Mouse (Mus musculus) hindbrain, embryonic 13.5 days (tissue): ENCODE data around the gene Aamp. TPM values are rescaled to one million over a fixed set of nuclear protein-coding genes. Genes with fewer than 3 reads are reported as not detected.

ENCODE experiments used
- ATAC-seq: fragments of 200-750 bp; cut with Nextera tagmentation; 2 replicates; pipeline ENCODE4 v1.8.0; 2017; ENCODE audit warnings: moderate TSS enrichment; ENCODE audit not compliant: low FRiP score
- H3K27ac ChIP-seq: fragments of 300-500 bp; sonication (generic); 2 replicates; pipeline ENCODE4 v1.5.1; 2015; ENCODE audit warnings: inconsistent platforms, mild to moderate bottlenecking, moderate library complexity
- H3K27me3 ChIP-seq: fragments of 300-500 bp; sonication (generic); 2 replicates; pipeline ENCODE4 v1.6.1; 2015; ENCODE audit warnings: mild to moderate bottlenecking, inconsistent platforms
- H3K36me3 ChIP-seq: fragments of 300-500 bp; sonication (generic); 2 replicates; pipeline ENCODE4 v1.6.1; 2015; ENCODE audit warnings: mild to moderate bottlenecking, inconsistent platforms
- H3K4me1 ChIP-seq: fragments of 300-500 bp; sonication (generic); replicated peaks from 2 replicates; pipeline ENCODE4 v1.6.1; 2015; ENCODE audit warnings: inconsistent platforms
- H3K4me2 ChIP-seq: fragments of 300-500 bp; sonication (generic); 2 replicates; pipeline ENCODE4 v1.6.1; 2015; ENCODE audit warnings: inconsistent platforms, mild to moderate bottlenecking, moderate library complexity
- H3K4me3 ChIP-seq: fragments of 300-500 bp; sonication (generic); 2 replicates; pipeline ENCODE4 v1.5.1; 2015; ENCODE audit warnings: mild to moderate bottlenecking, inconsistent platforms
- H3K9ac ChIP-seq: fragments of 300-500 bp; sonication (generic); 2 replicates; pipeline ENCODE4 v1.6.1; 2015; ENCODE audit warnings: mild to moderate bottlenecking, inconsistent platforms
- H3K9me3 ChIP-seq: fragments of 300-500 bp; sonication (generic); 2 replicates; pipeline ENCODE4 v1.6.1; 2016; ENCODE audit warnings: inconsistent platforms
- WGBS: fragments of 180-500 bp; shearing (Covaris S2); methylation state at CpG from one replicate; pipeline ENCODE4 v1.1.7; 2015; 5-methylcytosine and 5-hydroxymethylcytosine counted together
- polyA plus RNA-seq: library from polyadenylated mRNA; unstranded; fragments of >200 nt; fragmentation: Nextera tagmentation; extraction: Ambion mirVana; gene quantifications from 2 replicates; pipeline ENCODE4 v1.2.1, GENCODE M21; 2015

Aamp gene
- polyA plus RNA-seq, 1 experiment from 2014 or later, result 199 TPM

DNA sequence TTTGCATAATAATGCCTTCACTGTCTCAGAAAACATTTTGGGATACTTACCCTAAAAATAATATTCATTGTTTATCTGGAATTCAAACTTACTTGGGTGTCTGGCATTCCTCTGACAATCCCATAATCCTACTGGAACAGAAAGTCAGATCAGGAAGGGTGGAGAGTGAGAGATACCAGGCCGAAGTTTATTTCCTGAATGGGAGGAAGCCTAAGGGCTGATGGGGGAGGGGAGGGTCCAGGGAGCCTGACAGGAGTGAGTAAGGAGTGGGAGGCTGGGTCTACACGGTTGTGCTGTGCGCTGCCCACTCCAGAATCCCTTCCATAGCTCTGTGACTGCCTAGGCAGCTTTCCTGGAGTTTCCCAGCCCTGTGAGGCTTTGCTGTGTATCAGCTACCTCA, 25.2 kb upstream of the Aamp start:
- Histone ChIP-seq H3K36me3 (no peaks in the 10 kb centered on the region), H3K4me2 (no peak overlapping the region), H3K4me3 (no peak overlapping the region), H3K9me3 (no peaks in the 10 kb centered on the region), H3K27ac (no peak overlapping the region), H3K9ac (no peak overlapping the region), H3K4me1 (no peaks in the 10 kb centered on the region), H3K27me3 (0 out of 2 replicates have a peak, but pooled peaks cover 4% of the 10 kb centered on the region)
- WGBS, result 69% methylated on average over 3 of the region's 3 CpGs
- no peak for ATAC-seq

DNA sequence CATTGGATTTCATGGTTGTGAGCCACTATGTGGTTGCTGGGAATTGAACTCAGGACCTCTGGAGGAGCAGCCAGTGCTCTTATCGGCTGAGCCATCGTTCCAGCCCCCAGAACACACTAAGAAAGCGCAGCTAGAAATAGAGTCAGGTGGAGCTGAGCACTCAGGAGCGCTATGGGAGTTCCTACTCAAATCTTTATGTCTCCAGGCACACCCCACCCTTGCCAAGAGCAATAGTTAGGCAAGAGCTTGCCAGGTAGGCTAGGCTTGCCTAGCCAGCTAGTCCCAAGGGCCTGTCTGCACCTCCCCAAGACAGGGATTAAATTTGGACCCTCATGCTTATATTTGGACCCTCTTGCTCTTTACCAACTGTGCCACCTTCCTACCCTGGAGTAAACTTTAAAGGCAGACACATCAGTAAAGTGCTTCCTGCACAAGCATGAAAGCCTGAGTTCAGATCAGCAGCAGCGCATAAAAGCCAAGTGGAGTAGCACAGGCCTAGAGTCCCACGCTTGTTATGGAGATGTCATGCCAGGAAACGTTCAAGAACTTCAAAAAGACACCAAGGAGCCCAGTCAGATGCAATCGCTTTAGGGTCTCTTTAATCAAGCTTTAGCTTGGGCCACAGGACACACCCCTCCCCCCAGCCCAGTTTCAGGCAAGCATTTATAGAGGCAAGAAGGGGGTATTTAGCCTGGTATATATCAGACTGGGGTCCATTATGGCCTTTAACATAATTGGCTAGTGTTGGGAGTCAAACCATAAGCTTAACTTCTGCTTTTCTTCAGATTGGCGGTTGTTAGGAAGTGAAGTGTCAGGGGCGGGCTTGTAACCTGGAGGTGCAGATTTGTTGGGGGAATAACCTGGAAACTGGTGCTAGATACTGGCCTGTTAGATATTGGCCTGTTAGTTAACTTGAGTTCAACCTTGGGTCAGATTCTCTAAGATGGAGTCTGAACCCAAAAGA, 23.7 kb upstream of the Aamp start:
- no peak for ATAC-seq
- H3K9ac ChIP-seq, result no peak overlapping the region
- no peak overlapping the region for H3K27ac ChIP-seq
- H3K4me2 ChIP-seq, result no peak overlapping the region
- WGBS, result 80% methylated on average over 10 of the region's 10 CpGs
- no peaks in the 10 kb centered on the region for H3K9me3 ChIP-seq
- H3K36me3 ChIP-seq, result no peaks in the 10 kb centered on the region
- peaks cover 17% of the 10 kb centered on the region for H3K27me3 ChIP-seq
- no peak overlapping the region for H3K4me3 ChIP-seq
- H3K4me1 ChIP-seq, result peaks cover 13% of the 10 kb centered on the region

DNA sequence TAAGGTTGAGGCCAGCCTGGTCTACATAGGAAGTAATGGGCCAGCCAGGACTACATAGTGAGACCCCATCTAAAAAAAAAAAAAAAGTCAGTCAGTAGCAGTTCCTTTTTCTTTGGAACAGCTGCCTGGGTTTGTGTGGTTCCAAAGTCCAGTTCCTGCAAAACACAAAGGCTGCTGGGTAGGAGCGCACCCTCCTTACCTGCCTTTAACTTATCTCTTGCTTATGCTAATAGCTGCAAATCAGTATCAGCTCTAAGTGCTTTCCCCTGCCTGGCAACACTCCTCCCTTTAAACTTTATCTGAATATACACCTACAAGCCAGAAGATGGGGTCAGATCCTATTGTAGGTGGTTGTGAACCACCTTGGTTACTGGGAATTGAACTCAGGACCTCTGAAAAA, 22.6 kb upstream of the Aamp start:
- Histone ChIP-seq H3K4me3 (no peak overlapping the region), H3K4me1 (peaks cover 16% of the 10 kb centered on the region), H3K27me3 (peaks cover 26% of the 10 kb centered on the region), H3K36me3 (no peaks in the 10 kb centered on the region), H3K27ac (no peak overlapping the region), H3K4me2 (no peak overlapping the region), H3K9me3 (no peaks in the 10 kb centered on the region), H3K9ac (no peak overlapping the region)
- WGBS, result 92% methylated on average over 1 of the region's 1 CpGs
- no peak for ATAC-seq

DNA sequence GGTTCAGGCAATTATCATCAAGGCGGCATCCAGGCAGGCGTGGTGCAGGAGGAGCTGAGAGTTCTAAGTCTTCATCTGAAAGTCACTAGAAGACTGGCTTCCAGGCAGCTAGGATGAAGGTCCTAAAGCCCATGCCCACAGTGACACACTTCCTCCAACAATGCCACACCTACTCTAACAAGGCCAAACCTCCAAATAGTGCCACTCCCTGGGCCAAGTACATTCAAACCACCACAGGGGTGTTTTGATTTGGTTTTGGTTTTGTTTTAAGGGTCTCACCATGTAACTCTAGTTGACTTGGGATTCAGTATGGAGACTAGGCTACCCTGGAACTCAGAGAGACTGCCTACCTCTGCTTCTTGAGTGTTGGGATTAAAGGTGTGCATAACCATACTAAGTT, 21.0 kb upstream of the Aamp start, which contains the start of gene Tmbim1:
Tmbim1 (minus strand) TSS at position 101 of the 400 bp plus-strand sequence.
- H3K27me3 ChIP-seq, result peaks cover 27% of the 10 kb centered on the region
- no peak within 1 kb of the TSS for H3K27ac ChIP-seq
- 93% methylated on average over 2 of the region's 2 CpGs for WGBS
- no peak within 1 kb of the TSS for H3K4me3 ChIP-seq
- peaks cover 16% of the 10 kb centered on the region for H3K4me1 ChIP-seq
- no peaks in the 10 kb centered on the region for H3K9me3 ChIP-seq
- ATAC-seq, result no peak
- peak within 1 kb of the TSS; percentile 75 for H3K4me2 ChIP-seq
- no peaks in the 10 kb centered on the region for H3K36me3 ChIP-seq
- H3K9ac ChIP-seq, result no peak within 1 kb of the TSS

DNA sequence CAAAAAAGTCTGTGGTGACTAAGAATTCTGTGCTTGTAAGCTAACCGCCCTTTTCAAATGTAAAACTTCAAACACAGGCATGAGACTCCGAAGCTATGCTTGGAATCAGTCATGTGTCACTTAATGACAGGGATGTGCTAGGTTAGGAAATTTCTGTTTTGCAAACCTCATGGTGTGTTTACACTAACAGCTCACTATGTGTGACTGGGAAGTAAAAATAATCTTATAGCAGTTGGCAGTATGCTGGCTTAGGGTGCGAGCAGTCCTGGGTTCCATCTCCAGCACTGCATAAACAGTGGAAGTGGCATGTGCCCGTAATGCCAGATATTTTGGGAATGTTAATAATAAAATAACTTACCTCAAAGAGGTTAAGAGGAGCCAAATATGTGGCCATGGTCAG, 20.4 kb upstream of the Aamp start:
- Histone ChIP-seq H3K9me3 (no peaks in the 10 kb centered on the region), H3K4me2 (no peak overlapping the region), H3K27ac (no peak overlapping the region), H3K36me3 (no peaks in the 10 kb centered on the region), H3K27me3 (peaks cover 27% of the 10 kb centered on the region), H3K4me3 (no peak overlapping the region), H3K9ac (no peak overlapping the region), H3K4me1 (peaks cover 16% of the 10 kb centered on the region)
- no peak for ATAC-seq
- WGBS, result 77% methylated on average over 4 of the region's 4 CpGs

DNA sequence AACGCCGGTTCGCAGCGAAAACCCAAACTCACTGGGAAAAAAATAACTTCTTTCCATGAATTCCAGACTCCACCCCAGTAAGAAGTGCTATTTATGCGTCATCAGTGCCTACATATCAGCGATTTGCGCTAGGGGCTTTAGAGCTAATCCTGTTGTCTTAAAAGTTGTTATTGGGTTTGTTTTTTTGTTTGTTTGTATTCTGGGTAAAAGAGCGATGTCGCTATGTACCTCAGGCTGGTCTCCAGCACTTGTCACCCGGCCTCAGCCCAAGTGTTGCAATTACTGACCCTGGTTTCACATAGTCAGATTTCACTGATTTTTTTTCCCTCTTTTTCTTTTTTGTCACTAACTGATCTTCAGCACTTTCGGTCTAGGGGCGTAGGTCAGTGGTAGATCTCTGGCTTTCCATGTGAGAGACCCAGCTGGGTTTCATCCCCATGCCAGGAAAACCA, 19.8 kb upstream of the Aamp start:
- 11% methylated on average over 12 of the region's 12 CpGs for WGBS

DNA sequence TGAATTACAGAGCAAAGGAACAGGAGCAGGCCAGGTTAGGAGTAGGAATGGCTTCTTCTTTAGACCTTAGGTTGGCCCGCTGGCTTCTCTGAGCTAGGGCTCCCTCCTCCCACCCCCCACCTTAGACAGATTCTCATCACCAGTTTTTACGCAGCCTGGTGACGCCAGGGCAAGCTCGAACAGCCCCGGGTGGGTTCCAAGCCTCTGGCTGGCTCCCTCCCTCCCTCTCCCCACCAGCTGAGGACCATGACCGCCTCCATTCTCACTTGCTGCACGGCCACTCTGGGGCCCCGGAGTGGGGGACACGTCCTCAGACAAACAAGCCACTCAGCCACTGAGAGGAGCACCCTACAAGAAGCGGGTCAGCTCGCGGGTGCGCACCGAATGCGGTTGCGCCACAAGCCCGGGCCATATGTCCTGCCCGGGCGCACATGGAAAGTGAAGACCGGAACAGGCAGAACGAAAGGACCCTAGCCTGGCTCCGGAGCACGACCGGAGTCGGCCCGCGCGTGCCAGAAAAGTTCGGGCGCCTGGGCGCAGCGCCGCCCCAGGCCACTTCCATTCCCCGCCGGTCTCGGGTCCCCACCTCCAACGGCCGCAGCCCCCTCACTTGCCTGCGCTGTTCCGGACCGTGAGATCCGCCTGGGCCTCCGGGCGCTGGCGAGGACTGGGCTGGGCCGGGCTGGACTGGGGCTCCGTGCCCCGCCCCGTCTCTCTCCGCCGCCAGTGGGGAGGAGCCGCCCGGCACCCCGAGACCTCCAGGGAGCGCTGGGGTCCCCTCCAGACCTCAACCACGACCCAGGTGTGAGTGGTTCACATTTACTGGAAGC, 19.2 kb upstream of the Aamp start:
- peak; percentile 82 for ATAC-seq
- Histone ChIP-seq H3K4me1 (peaks cover 16% of the 10 kb centered on the region), H3K27me3 (peaks cover 27% of the 10 kb centered on the region), H3K36me3 (no peaks in the 10 kb centered on the region), H3K27ac (peak overlapping the region; percentile 55), H3K9ac (peak overlapping the region; percentile 68), H3K4me2 (peak overlapping the region; percentile 75), H3K4me3 (peak overlapping the region; percentile 46), H3K9me3 (no peaks in the 10 kb centered on the region)
- WGBS, result under 1% methylated on average over 56 of the region's 56 CpGs

More for the DNA sequence above, 19.8 kb upstream of the Aamp start:
- no peaks in the 10 kb centered on the region for H3K9me3 ChIP-seq
- H3K4me3 ChIP-seq, result peak overlapping the region; percentile 46
- H3K9ac ChIP-seq, result no peak overlapping the region; the same call in 1 of the 2 replicates
- no peaks in the 10 kb centered on the region for H3K36me3 ChIP-seq
- ATAC-seq, result no peak
- H3K4me1 ChIP-seq, result peaks cover 16% of the 10 kb centered on the region
- H3K27ac ChIP-seq, result no peak overlapping the region; the same call in 1 of the 2 replicates
- peak overlapping the region; percentile 75 for H3K4me2 ChIP-seq
- H3K27me3 ChIP-seq, result peaks cover 27% of the 10 kb centered on the region

DNA sequence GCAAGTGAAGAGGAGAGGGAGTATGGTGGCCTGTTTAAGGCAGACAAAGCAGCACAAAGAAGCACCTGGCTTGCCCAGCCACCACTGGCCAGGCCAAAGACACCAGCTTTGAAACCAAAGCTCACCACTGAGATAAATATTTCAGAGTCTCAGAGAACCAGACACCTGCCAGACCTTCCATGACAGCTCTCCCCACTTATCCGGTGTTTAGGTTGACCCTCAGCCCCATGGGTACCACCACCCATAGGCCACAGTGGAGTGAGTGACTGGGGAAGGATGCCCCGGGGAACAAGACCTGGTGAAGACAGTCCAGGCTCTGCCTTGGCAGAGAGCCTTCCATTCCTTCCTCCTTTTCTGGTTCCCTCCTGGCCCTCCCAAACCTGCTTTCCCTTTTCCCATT, 18.3 kb upstream of the Aamp start:
- H3K4me3 ChIP-seq, result no peak overlapping the region
- no peak overlapping the region for H3K4me2 ChIP-seq
- H3K4me1 ChIP-seq, result peaks cover 16% of the 10 kb centered on the region
- H3K9ac ChIP-seq, result no peak overlapping the region
- WGBS, result 95% methylated on average over 2 of the region's 2 CpGs
- no peak for ATAC-seq
- peaks cover 27% of the 10 kb centered on the region for H3K27me3 ChIP-seq
- no peaks in the 10 kb centered on the region for H3K9me3 ChIP-seq
- no peaks in the 10 kb centered on the region for H3K36me3 ChIP-seq
- H3K27ac ChIP-seq, result no peak overlapping the region

DNA sequence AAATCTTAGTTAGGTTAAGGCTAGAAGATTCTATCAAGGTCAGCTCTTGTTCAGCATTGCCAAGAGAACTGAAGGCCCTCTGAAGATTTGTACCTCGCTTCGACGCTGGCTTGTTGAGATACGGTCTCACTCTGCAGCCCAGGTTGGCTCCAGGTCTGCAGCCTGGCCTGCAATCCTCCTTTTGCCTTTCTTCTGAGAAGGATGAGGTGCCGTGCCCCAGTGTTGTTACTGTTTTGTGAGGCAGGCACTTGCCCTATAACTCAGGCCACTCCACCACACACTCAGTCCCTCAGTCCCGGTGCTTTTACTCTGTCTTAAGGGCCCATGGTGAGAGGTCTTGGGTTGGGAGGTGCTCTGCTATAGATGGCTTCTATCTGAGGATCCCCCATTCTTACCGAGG, 17.7 kb upstream of the Aamp start:
- Histone ChIP-seq H3K27me3 (peaks cover 27% of the 10 kb centered on the region), H3K27ac (no peak overlapping the region), H3K4me3 (no peak overlapping the region), H3K36me3 (peaks cover 3% of the 10 kb centered on the region), H3K9me3 (no peaks in the 10 kb centered on the region), H3K4me1 (peaks cover 17% of the 10 kb centered on the region), H3K9ac (no peak overlapping the region), H3K4me2 (no peak overlapping the region)
- no peak for ATAC-seq
- 91% methylated on average over 7 of the region's 7 CpGs for WGBS

DNA sequence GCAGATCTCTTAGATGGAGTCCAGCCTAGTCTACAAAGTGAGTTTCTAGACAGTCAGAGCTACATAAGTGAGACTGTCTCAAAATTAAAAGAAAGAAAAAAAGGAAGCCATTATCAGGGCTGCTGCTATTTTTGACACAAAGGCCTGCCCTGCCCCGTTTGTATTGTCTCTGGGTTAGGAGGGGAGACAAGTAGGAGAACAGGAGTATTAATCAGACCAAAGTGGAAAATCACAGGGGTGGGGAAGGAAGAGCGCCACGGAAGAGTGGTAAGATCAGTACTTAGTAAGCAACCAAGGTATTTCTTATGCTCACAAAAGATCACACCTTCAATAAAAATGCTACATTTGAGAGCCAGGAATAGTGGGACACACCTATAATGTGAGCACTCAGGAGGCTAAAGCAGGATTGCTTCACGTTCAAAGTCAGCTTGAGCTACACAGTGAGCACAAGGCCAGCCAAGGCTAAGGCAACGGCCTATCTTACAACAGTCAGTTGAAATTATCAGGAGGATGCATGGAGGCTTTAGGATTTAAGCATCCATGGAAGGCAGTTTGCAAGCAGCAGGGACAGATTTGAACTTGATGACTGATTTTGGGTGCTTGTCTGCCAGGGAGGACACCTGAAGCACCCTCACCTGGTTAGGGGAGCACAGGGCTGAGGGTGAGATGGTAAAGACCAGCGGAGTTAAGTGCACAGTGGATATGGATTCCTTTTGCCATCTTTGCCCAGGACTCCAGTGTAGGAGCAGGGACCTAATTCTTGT, 16.0 kb upstream of the Aamp start:
- 83% methylated on average over 6 of the region's 6 CpGs for whole genome bisulfite sequencing

DNA sequence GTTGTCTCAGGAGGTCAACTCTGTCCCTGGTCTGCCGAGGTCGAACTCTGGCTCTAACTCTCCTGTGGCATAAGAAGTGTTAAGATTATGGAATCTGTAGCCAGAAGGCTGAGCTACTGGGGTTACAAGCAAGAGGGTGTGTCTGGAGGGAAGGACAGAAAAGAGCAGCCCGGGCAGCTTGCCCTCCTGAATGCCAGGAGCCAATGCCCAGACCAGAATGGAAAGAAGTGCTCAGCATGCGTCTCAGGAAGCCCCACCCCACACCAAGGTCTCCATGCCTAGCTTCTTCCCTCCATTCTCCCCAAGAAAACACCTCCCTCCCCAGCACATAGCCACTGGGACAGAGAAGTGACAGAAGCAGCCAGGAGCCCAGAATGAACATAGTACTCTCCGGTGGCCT, 14.5 kb upstream of the Aamp start:
- Histone ChIP-seq H3K27ac (no peak overlapping the region), H3K4me2 (no peak overlapping the region), H3K9me3 (no peaks in the 10 kb centered on the region), H3K4me1 (peaks cover 38% of the 10 kb centered on the region), H3K27me3 (peaks cover 18% of the 10 kb centered on the region), H3K36me3 (peaks cover 12% of the 10 kb centered on the region), H3K9ac (no peak overlapping the region), H3K4me3 (no peak overlapping the region)
- 71% methylated on average over 5 of the region's 5 CpGs for WGBS
- no peak for ATAC-seq

More for the DNA sequence above, 16.0 kb upstream of the Aamp start:
- ATAC-seq, result no peak
- Histone ChIP-seq H3K9me3 (no peaks in the 10 kb centered on the region), H3K27me3 (peaks cover 27% of the 10 kb centered on the region), H3K4me2 (no peak overlapping the region), H3K36me3 (peaks cover 8% of the 10 kb centered on the region), H3K4me3 (no peak overlapping the region), H3K9ac (no peak overlapping the region), H3K27ac (no peak overlapping the region), H3K4me1 (peaks cover 33% of the 10 kb centered on the region)
